Mouse (Mus musculus): ENCODE measurements around the gene Sbno1. TPM values are rescaled to one million over a fixed set of nuclear protein-coding genes. Genes with fewer than 3 reads are reported as not detected.
A peak's percentile ranks its signal among the peaks of the same experiment; 100 is the strongest.

Gene Sbno1
- polyA plus RNA-seq, 1 experiment: 46.6 TPM

- H3K4me1 ChIP-seq (ENCODE audit: control insufficient read depth, insufficient read depth, low read length): peaks cover 21% of the 10 kb centered on the region
- peak overlapping the region; percentile 89 for H3K27ac ChIP-seq (ENCODE audit: control insufficient read depth, insufficient read depth, low read depth, low read length)
- peak overlapping the region; percentile 90 for H3K4me3 ChIP-seq (ENCODE audit: control insufficient read depth, low read depth, low read length)
- no peaks in the 10 kb centered on the region for H3K36me3 ChIP-seq (ENCODE audit: control insufficient read depth, insufficient read depth, low read length)
- H3K27me3 ChIP-seq (ENCODE audit: control insufficient read depth, insufficient read depth, low read length): no peaks in the 10 kb centered on the region
- TF ChIP-seq POLR2A (IDR thresholded peaks at IDR 0.05; ENCODE audit: control insufficient read depth, low read depth, low read length) (no peak), CTCF (IDR thresholded peaks at IDR 0.05; ENCODE audit: control insufficient read depth, insufficient read depth, insufficient replicate concordance, low read depth, low read length) (no peak)
Observed at GRCm38 (mm10) chr5:124353726-124354547, 71.9 kb downstream of the Sbno1 start.

GRCm38 (mm10) chr5:124353011-124353725 lies 72.6 kb downstream of the Sbno1 start:
- TF ChIP-seq POLR2A (IDR thresholded peaks at IDR 0.05; ENCODE audit: control insufficient read depth, low read depth, low read length): no peak
- TF ChIP-seq CTCF (IDR thresholded peaks at IDR 0.05; ENCODE audit: control insufficient read depth, insufficient read depth, insufficient replicate concordance, low read depth, low read length): no peak
- peak overlapping the region; percentile 90 for H3K4me3 ChIP-seq (ENCODE audit: control insufficient read depth, low read depth, low read length)

GRCm38 (mm10) chr5:124352141-124352920 lies 73.5 kb downstream of the Sbno1 start:
- Histone ChIP-seq H3K36me3 (ENCODE audit: control insufficient read depth, insufficient read depth, low read length) (no peaks in the 10 kb centered on the region), H3K4me3 (ENCODE audit: control insufficient read depth, low read depth, low read length) (peak overlapping the region; percentile 90), H3K27ac (ENCODE audit: control insufficient read depth, insufficient read depth, low read depth, low read length) (peak overlapping the region; percentile 51), H3K27me3 (ENCODE audit: control insufficient read depth, insufficient read depth, low read length) (no peaks in the 10 kb centered on the region), H3K4me1 (ENCODE audit: control insufficient read depth, insufficient read depth, low read length) (peaks cover 21% of the 10 kb centered on the region)
- TF ChIP-seq CTCF (IDR thresholded peaks at IDR 0.05; ENCODE audit: control insufficient read depth, insufficient read depth, insufficient replicate concordance, low read depth, low read length) (no peak), POLR2A (IDR thresholded peaks at IDR 0.05; ENCODE audit: control insufficient read depth, low read depth, low read length) (peak; percentile 41; the same call in 1 of the 2 replicates)

More at GRCm38 (mm10) chr5:124353011-124353725, 72.6 kb downstream of the Sbno1 start:
- no peaks in the 10 kb centered on the region for H3K36me3 ChIP-seq (ENCODE audit: control insufficient read depth, insufficient read depth, low read length)
- H3K27me3 ChIP-seq (ENCODE audit: control insufficient read depth, insufficient read depth, low read length): no peaks in the 10 kb centered on the region
- peaks cover 21% of the 10 kb centered on the region for H3K4me1 ChIP-seq (ENCODE audit: control insufficient read depth, insufficient read depth, low read length)
- H3K27ac ChIP-seq (ENCODE audit: control insufficient read depth, insufficient read depth, low read depth, low read length): peak overlapping the region; percentile 51

- peaks cover 21% of the 10 kb centered on the region for H3K4me1 ChIP-seq (ENCODE audit: control insufficient read depth, insufficient read depth, low read length)
- H3K4me3 ChIP-seq (ENCODE audit: control insufficient read depth, low read depth, low read length): no peak overlapping the region
- H3K36me3 ChIP-seq (ENCODE audit: control insufficient read depth, insufficient read depth, low read length): no peaks in the 10 kb centered on the region; the same call in 1 of the 2 replicates
- H3K27me3 ChIP-seq (ENCODE audit: control insufficient read depth, insufficient read depth, low read length): no peaks in the 10 kb centered on the region
- no peak overlapping the region; the same call in 1 of the 2 replicates for H3K27ac ChIP-seq (ENCODE audit: control insufficient read depth, insufficient read depth, low read depth, low read length)
- TF ChIP-seq CTCF (IDR thresholded peaks at IDR 0.05; ENCODE audit: control insufficient read depth, insufficient read depth, insufficient replicate concordance, low read depth, low read length) (no peak), POLR2A (IDR thresholded peaks at IDR 0.05; ENCODE audit: control insufficient read depth, low read depth, low read length) (no peak)
Observed at GRCm38 (mm10) chr5:124351604-124352003, 74.2 kb downstream of the Sbno1 start.

GRCm38 (mm10) chr5:124351111-124351560 lies 74.7 kb downstream of the Sbno1 start:
- Histone ChIP-seq H3K4me1 (ENCODE audit: control insufficient read depth, insufficient read depth, low read length) (peaks cover 21% of the 10 kb centered on the region), H3K4me3 (ENCODE audit: control insufficient read depth, low read depth, low read length) (no peak overlapping the region), H3K36me3 (ENCODE audit: control insufficient read depth, insufficient read depth, low read length) (no peaks in the 10 kb centered on the region; the same call in 1 of the 2 replicates), H3K27ac (ENCODE audit: control insufficient read depth, insufficient read depth, low read depth, low read length) (no peak overlapping the region), H3K27me3 (ENCODE audit: control insufficient read depth, insufficient read depth, low read length) (no peaks in the 10 kb centered on the region)
- no peak for TF ChIP-seq CTCF (IDR thresholded peaks at IDR 0.05; ENCODE audit: control insufficient read depth, insufficient read depth, insufficient replicate concordance, low read depth, low read length)
- no peak for TF ChIP-seq POLR2A (IDR thresholded peaks at IDR 0.05; ENCODE audit: control insufficient read depth, low read depth, low read length)

GRCm38 (mm10) chr5:124350350-124350749 lies 75.5 kb downstream of the Sbno1 start:
- Histone ChIP-seq H3K27me3 (ENCODE audit: control insufficient read depth, insufficient read depth, low read length) (no peaks in the 10 kb centered on the region), H3K4me3 (ENCODE audit: control insufficient read depth, low read depth, low read length) (no peak overlapping the region), H3K4me1 (ENCODE audit: control insufficient read depth, insufficient read depth, low read length) (peaks cover 21% of the 10 kb centered on the region), H3K36me3 (ENCODE audit: control insufficient read depth, insufficient read depth, low read length) (no peaks in the 10 kb centered on the region; the same call in 1 of the 2 replicates), H3K27ac (ENCODE audit: control insufficient read depth, insufficient read depth, low read depth, low read length) (no peak overlapping the region)
- TF ChIP-seq CTCF (IDR thresholded peaks at IDR 0.05; ENCODE audit: control insufficient read depth, insufficient read depth, insufficient replicate concordance, low read depth, low read length) (no peak), POLR2A (IDR thresholded peaks at IDR 0.05; ENCODE audit: control insufficient read depth, low read depth, low read length) (no peak)
